Mouse (Mus musculus): ENCODE results near the gene Foxn3. TPM values are rescaled to one million over a fixed set of nuclear protein-coding genes. Genes with fewer than 3 reads are reported as not detected.

Foxn3 gene
- polyA plus RNA-seq, 1 experiment from 2014 or later: 81.4 TPM

- DNase-seq (no peak), ATAC-seq (ENCODE audit: low FRiP score, low TSS enrichment) (no peak)
- 86% methylated on average over 9 of the region's 9 CpGs for WGBS
- no peaks in the 10 kb centered on the region for H3K27me3 ChIP-seq (ENCODE audit: control insufficient read depth, insufficient read depth, low read length)
- H3K4me1 ChIP-seq (ENCODE audit: control insufficient read depth, insufficient read depth, low read length): peaks cover 2% of the 10 kb centered on the region; the same call in 1 of the 2 replicates
- H3K9ac ChIP-seq (replicated peaks; ENCODE audit: low read length): no peak overlapping the region
- no peak overlapping the region for H3K27ac ChIP-seq (replicated peaks; ENCODE audit: low read depth, low read length)
- H3K4me2 ChIP-seq (ENCODE audit: low read length): no peak overlapping the region
- H3K9me3 ChIP-seq (ENCODE audit: control insufficient read depth, low read length): no peaks in the 10 kb centered on the region
- no peak overlapping the region for H3K4me3 ChIP-seq (replicated peaks; ENCODE audit: low read depth, low read length)
- no peaks in the 10 kb centered on the region for H3K36me3 ChIP-seq (ENCODE audit: control insufficient read depth, insufficient read depth, low read length)
Observed at GRCm38 (mm10) chr12:99417885-99418284, 145.5 kb downstream of the Foxn3 start.

GRCm38 (mm10) chr12:99415538-99415937 lies 147.8 kb downstream of the Foxn3 start:
- ATAC-seq (ENCODE audit: low FRiP score, low TSS enrichment) (no peak), DNase-seq (no peak)
- 57% methylated on average over 5 of the region's 5 CpGs for WGBS
- no peak overlapping the region for H3K4me3 ChIP-seq (replicated peaks; ENCODE audit: low read depth, low read length)
- no peaks in the 10 kb centered on the region for H3K27me3 ChIP-seq (ENCODE audit: control insufficient read depth, insufficient read depth, low read length)
- peaks cover 2% of the 10 kb centered on the region; the same call in 1 of the 2 replicates for H3K4me1 ChIP-seq (ENCODE audit: control insufficient read depth, insufficient read depth, low read length)
- no peak overlapping the region for H3K9ac ChIP-seq (replicated peaks; ENCODE audit: low read length)
- no peaks in the 10 kb centered on the region for H3K36me3 ChIP-seq (ENCODE audit: control insufficient read depth, insufficient read depth, low read length)
- H3K27ac ChIP-seq (replicated peaks; ENCODE audit: low read depth, low read length): no peak overlapping the region
- no peaks in the 10 kb centered on the region for H3K9me3 ChIP-seq (ENCODE audit: control insufficient read depth, low read length)
- no peak overlapping the region for H3K4me2 ChIP-seq (ENCODE audit: low read length)

GRCm38 (mm10) chr12:99412496-99412895 lies 150.9 kb downstream of the Foxn3 start:
- H3K4me1 ChIP-seq (ENCODE audit: control insufficient read depth, insufficient read depth, low read length): no peaks in the 10 kb centered on the region
- 37% methylated on average over 3 of the region's 3 CpGs for WGBS
- DNase-seq: no peak

DNA sequence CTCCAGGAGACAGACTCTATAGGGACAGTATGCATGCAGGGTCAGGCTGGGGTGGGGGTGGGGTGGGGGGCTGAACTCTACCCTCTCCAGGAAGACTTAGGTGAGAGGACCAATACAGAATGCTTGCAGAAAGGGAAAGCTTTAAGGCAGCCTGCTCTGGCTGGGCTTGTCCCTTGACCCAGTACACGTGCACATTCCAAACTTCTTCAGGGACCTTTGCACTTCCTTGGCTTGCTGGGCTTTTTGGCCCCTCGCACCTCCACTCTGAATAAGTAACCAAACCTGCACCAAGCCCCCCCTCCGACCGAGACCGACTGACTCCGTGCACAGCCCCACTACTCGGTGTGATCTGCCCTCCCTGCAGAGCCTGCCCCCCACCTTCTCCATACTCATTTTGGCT lies 151.3 kb downstream of the Foxn3 start:
- WGBS: 40% methylated on average over 7 of the region's 7 CpGs
- no peaks in the 10 kb centered on the region for H3K9me3 ChIP-seq (ENCODE audit: control insufficient read depth, low read length)
- no peak overlapping the region for H3K9ac ChIP-seq (replicated peaks; ENCODE audit: low read length)
- no peak overlapping the region for H3K4me2 ChIP-seq (ENCODE audit: low read length)
- DNase-seq (no peak), ATAC-seq (ENCODE audit: low FRiP score, low TSS enrichment) (no peak)
- no peaks in the 10 kb centered on the region for H3K36me3 ChIP-seq (ENCODE audit: control insufficient read depth, insufficient read depth, low read length)
- no peaks in the 10 kb centered on the region for H3K27me3 ChIP-seq (ENCODE audit: control insufficient read depth, insufficient read depth, low read length)
- H3K27ac ChIP-seq (replicated peaks; ENCODE audit: low read depth, low read length): no peak overlapping the region
- no peaks in the 10 kb centered on the region for H3K4me1 ChIP-seq (ENCODE audit: control insufficient read depth, insufficient read depth, low read length)
- H3K4me3 ChIP-seq (replicated peaks; ENCODE audit: low read depth, low read length): no peak overlapping the region

More at GRCm38 (mm10) chr12:99412496-99412895, 150.9 kb downstream of the Foxn3 start:
- H3K9me3 ChIP-seq (ENCODE audit: control insufficient read depth, low read length): no peaks in the 10 kb centered on the region
- no peak overlapping the region for H3K4me2 ChIP-seq (ENCODE audit: low read length)
- H3K4me3 ChIP-seq (replicated peaks; ENCODE audit: low read depth, low read length): no peak overlapping the region
- no peak overlapping the region for H3K9ac ChIP-seq (replicated peaks; ENCODE audit: low read length)
- H3K27me3 ChIP-seq (ENCODE audit: control insufficient read depth, insufficient read depth, low read length): no peaks in the 10 kb centered on the region
- no peak for ATAC-seq (ENCODE audit: low FRiP score, low TSS enrichment)
- H3K27ac ChIP-seq (replicated peaks; ENCODE audit: low read depth, low read length): no peak overlapping the region
- H3K36me3 ChIP-seq (ENCODE audit: control insufficient read depth, insufficient read depth, low read length): no peaks in the 10 kb centered on the region

DNA sequence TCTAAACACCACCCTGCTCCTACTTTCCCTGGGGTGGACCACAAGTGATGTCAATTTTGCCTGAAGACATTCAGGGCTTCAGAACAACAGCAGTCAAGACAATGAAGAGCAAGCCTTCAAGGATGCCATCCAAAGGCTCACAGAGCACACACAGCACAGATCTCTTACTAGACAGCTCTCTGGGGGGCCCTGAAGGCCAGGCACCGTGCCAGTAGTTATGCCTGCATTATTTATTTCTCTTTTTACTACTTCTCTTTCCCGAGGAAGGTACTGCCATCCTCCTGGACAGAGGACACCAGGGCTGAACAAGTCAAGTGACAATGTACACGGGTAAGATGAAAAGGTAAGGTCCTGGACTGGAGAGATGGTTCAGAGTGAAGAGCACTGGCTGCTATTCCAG lies 154.7 kb downstream of the Foxn3 start:
- Histone ChIP-seq H3K9me3 (ENCODE audit: control insufficient read depth, low read length) (no peaks in the 10 kb centered on the region), H3K4me3 (replicated peaks; ENCODE audit: low read depth, low read length) (no peak overlapping the region), H3K4me1 (ENCODE audit: control insufficient read depth, insufficient read depth, low read length) (no peaks in the 10 kb centered on the region), H3K36me3 (ENCODE audit: control insufficient read depth, insufficient read depth, low read length) (no peaks in the 10 kb centered on the region), H3K4me2 (ENCODE audit: low read length) (no peak overlapping the region), H3K27me3 (ENCODE audit: control insufficient read depth, insufficient read depth, low read length) (no peaks in the 10 kb centered on the region), H3K27ac (replicated peaks; ENCODE audit: low read depth, low read length) (no peak overlapping the region), H3K9ac (replicated peaks; ENCODE audit: low read length) (no peak overlapping the region)
- WGBS: 64% methylated on average over 3 of the region's 3 CpGs
- DNase-seq (peak; percentile 18), ATAC-seq (ENCODE audit: low FRiP score, low TSS enrichment) (no peak)

GRCm38 (mm10) chr12:99408089-99408488 lies 155.3 kb downstream of the Foxn3 start:
- WGBS: 89% methylated on average over 16 of the region's 16 CpGs
- ATAC-seq (ENCODE audit: low FRiP score, low TSS enrichment): no peak

GRCm38 (mm10) chr12:99407318-99407716 lies 156.1 kb downstream of the Foxn3 start:
- Histone ChIP-seq H3K4me3 (replicated peaks; ENCODE audit: low read depth, low read length) (no peak overlapping the region), H3K27me3 (ENCODE audit: control insufficient read depth, insufficient read depth, low read length) (no peaks in the 10 kb centered on the region), H3K36me3 (ENCODE audit: control insufficient read depth, insufficient read depth, low read length) (no peaks in the 10 kb centered on the region), H3K4me2 (ENCODE audit: low read length) (no peak overlapping the region), H3K27ac (replicated peaks; ENCODE audit: low read depth, low read length) (no peak overlapping the region), H3K9ac (replicated peaks; ENCODE audit: low read length) (no peak overlapping the region), H3K9me3 (ENCODE audit: control insufficient read depth, low read length) (no peaks in the 10 kb centered on the region), H3K4me1 (ENCODE audit: control insufficient read depth, insufficient read depth, low read length) (no peaks in the 10 kb centered on the region)
- DNase-seq: no peak
- 79% methylated on average over 6 of the region's 6 CpGs for WGBS
- no peak for ATAC-seq (ENCODE audit: low FRiP score, low TSS enrichment)

More at GRCm38 (mm10) chr12:99408089-99408488, 155.3 kb downstream of the Foxn3 start:
- no peak overlapping the region for H3K4me3 ChIP-seq (replicated peaks; ENCODE audit: low read depth, low read length)
- no peak overlapping the region for H3K9ac ChIP-seq (replicated peaks; ENCODE audit: low read length)
- no peaks in the 10 kb centered on the region for H3K4me1 ChIP-seq (ENCODE audit: control insufficient read depth, insufficient read depth, low read length)
- no peaks in the 10 kb centered on the region for H3K36me3 ChIP-seq (ENCODE audit: control insufficient read depth, insufficient read depth, low read length)
- no peak overlapping the region for H3K4me2 ChIP-seq (ENCODE audit: low read length)
- no peaks in the 10 kb centered on the region for H3K27me3 ChIP-seq (ENCODE audit: control insufficient read depth, insufficient read depth, low read length)
- H3K9me3 ChIP-seq (ENCODE audit: control insufficient read depth, low read length): no peaks in the 10 kb centered on the region
- DNase-seq: no peak
- no peak overlapping the region for H3K27ac ChIP-seq (replicated peaks; ENCODE audit: low read depth, low read length)

GRCm38 (mm10) chr12:99406697-99407317 lies 156.6 kb downstream of the Foxn3 start:
- H3K4me3 ChIP-seq (replicated peaks; ENCODE audit: low read depth, low read length): no peak overlapping the region
- no peak overlapping the region for H3K9ac ChIP-seq (replicated peaks; ENCODE audit: low read length)
- no peaks in the 10 kb centered on the region for H3K9me3 ChIP-seq (ENCODE audit: control insufficient read depth, low read length)
- no peaks in the 10 kb centered on the region for H3K4me1 ChIP-seq (ENCODE audit: control insufficient read depth, insufficient read depth, low read length)
- no peak overlapping the region for H3K4me2 ChIP-seq (ENCODE audit: low read length)
- DNase-seq (peak; percentile 12), ATAC-seq (ENCODE audit: low FRiP score, low TSS enrichment) (no peak)
- H3K27ac ChIP-seq (replicated peaks; ENCODE audit: low read depth, low read length): no peak overlapping the region
- no peaks in the 10 kb centered on the region for H3K27me3 ChIP-seq (ENCODE audit: control insufficient read depth, insufficient read depth, low read length)
- no peaks in the 10 kb centered on the region for H3K36me3 ChIP-seq (ENCODE audit: control insufficient read depth, insufficient read depth, low read length)
- 74% methylated on average over 15 of the region's 15 CpGs for WGBS

GRCm38 (mm10) chr12:99406254-99406653 lies 157.1 kb downstream of the Foxn3 start:
- WGBS: 20% methylated on average over 9 of the region's 9 CpGs
- Histone ChIP-seq H3K9me3 (ENCODE audit: control insufficient read depth, low read length) (no peaks in the 10 kb centered on the region), H3K4me2 (ENCODE audit: low read length) (no peak overlapping the region), H3K4me1 (ENCODE audit: control insufficient read depth, insufficient read depth, low read length) (no peaks in the 10 kb centered on the region), H3K36me3 (ENCODE audit: control insufficient read depth, insufficient read depth, low read length) (no peaks in the 10 kb centered on the region), H3K27me3 (ENCODE audit: control insufficient read depth, insufficient read depth, low read length) (no peaks in the 10 kb centered on the region), H3K27ac (replicated peaks; ENCODE audit: low read depth, low read length) (no peak overlapping the region), H3K9ac (replicated peaks; ENCODE audit: low read length) (no peak overlapping the region), H3K4me3 (replicated peaks; ENCODE audit: low read depth, low read length) (no peak overlapping the region)
- ATAC-seq (ENCODE audit: low FRiP score, low TSS enrichment): peak; percentile 27; the same call in 1 of the 2 replicates
- DNase-seq: peak; percentile 53

All from midbrain, embryonic 14.5 days (tissue).